Mouse (Mus musculus): ENCODE data around the gene 4931422A03Rik.

4931422A03Rik gene

DNA sequence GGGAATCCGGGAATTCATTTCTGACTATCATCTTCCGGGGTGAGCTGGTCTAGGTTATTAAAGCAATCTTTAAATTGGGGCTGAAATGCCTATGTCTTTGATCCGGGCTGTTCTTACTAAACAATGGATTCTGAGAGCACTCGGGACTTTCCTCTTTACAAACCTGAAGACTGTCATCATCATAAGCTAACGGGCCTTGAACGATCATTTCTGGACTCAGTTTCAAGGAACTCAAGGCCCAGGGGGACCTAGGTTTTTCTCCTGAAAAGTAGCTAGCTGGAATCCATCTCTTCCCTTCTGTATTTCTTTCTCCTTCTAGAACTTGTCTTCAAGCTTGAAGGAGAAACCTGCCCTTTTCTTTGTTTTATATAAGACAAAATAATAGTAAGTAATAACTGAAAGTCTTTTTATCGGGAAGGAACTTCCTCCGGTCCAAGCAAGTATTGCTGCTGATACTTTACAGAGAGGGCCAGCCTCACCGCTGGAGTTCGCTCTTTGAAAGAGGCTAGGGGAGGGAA, 59.2 kb downstream of the 4931422A03Rik start:
- no peak for DNase-seq

- DNase-seq = no peak
Measured at GRCm38 (mm10) chr2:103968186-103968585, 60.0 kb downstream of the 4931422A03Rik start.

DNA sequence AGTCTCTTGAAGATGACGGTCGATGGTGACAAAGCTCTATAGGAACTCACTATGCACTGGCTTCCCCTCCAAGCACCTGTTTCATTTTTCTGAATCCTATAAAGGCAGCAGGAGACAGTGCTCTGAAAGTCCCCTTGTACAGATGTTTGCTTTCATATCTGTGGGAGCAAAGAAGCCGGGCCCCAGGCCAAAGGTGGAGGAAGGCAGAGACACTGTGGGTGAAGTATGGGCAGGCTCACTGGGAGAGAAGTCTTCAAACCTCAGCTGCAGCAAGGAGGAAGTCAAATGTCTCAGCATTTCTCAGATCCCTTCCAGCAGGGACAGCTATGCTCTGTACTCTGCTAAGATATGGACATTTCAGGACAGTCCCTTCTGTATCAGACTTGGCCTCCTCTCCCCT, 62.8 kb downstream of the 4931422A03Rik start:
- DNase-seq = no peak

GRCm38 (mm10) chr2:103962349-103962748, 65.8 kb downstream of the 4931422A03Rik start:
- no peak for DNase-seq

DNA sequence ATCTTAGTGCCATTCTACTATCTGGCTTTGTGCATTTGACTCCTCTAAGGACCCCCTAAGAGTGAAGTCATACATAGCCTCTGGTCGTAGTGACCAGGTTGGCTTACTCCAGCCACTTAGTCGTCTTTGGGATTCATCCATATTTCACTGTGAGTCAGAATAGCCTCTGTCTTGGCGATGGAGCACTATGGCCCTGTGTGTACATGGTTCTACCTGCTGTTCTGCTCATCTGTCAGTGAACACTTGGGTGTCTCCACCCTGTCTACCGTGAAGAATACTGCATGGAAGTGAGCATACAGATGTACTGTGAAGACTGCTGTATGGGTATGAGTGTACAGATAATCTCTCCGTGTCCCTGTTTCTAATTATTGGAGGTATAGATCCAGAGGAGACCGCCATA, 68.6 kb downstream of the 4931422A03Rik start:
- no peak for DNase-seq

GRCm38 (mm10) chr2:103959066-103959465, 69.1 kb downstream of the 4931422A03Rik start:
- no peak for DNase-seq

- no peak for DNase-seq
Measured at GRCm38 (mm10) chr2:103958634-103959033, 69.5 kb downstream of the 4931422A03Rik start.

- no peak for DNase-seq
Measured at GRCm38 (mm10) chr2:103957649-103958546, 70.3 kb downstream of the 4931422A03Rik start, which contains the start of gene Lmo2. Gene Lmo2 (plus strand): TSS chr2:103957986.

- no peak for DNase-seq
Measured at GRCm38 (mm10) chr2:103956867-103957266, 71.3 kb downstream of the 4931422A03Rik start.

DNA sequence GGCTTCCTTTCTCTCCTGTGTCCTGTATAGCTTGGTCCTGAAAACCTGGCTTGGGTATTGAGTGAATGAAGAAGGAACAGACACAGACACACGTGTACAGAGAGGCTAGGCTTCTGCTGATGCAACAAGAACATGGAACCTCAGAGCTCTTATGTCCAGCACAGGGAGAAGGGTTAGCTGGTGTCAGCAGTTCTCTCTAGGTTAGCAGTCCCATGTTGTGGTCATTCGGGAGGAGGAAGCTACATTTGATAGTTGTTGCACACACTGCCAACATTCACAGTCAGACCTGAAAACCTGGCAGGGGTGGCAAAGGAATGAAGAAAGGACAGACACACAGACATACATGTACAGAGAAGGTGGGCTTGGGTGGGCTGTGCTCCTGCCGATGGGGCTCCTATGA, 72.4 kb downstream of the 4931422A03Rik start:
- no peak for DNase-seq

- DNase-seq = no peak
Measured at GRCm38 (mm10) chr2:103953050-103953835, 74.9 kb downstream of the 4931422A03Rik start.

DNA sequence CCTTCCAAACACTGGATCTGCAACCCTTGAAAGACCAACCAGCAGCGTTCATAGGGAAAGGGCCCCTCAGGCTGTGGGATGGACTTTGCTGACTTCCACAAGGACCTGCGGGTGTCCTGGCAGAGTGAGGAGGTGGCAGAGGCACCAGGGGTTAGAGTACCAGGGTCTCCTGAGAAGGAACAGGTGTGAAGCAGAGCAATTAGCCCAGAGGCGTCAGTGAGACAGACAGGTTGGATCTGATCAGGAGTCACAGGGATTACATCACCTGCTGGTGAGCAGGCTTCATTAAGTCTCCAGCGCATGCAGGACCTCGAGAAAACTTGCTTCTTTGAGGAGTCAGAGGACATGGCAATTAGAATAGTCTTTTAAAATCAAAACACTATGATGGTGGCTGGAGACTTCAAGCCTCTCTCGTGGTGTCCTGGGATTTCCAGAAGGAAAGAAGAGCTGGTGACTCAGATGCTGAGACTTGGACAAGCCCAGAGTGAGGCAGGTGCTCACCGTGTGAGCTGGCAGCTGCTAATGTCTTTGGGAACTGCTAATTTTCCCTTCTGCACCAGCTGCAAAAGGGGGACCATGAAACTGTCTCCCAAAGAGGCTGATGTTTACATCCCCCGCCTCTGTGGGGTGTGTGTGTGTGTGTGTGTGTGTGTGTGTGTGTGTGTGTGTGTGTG, 80.0 kb downstream of the 4931422A03Rik start:
- no peak for DNase-seq

GRCm38 (mm10) chr2:103946892-103947291, 81.3 kb downstream of the 4931422A03Rik start:
- DNase-seq = no peak

GRCm38 (mm10) chr2:103945571-103946092, 82.5 kb downstream of the 4931422A03Rik start:
- no peak for DNase-seq

DNA sequence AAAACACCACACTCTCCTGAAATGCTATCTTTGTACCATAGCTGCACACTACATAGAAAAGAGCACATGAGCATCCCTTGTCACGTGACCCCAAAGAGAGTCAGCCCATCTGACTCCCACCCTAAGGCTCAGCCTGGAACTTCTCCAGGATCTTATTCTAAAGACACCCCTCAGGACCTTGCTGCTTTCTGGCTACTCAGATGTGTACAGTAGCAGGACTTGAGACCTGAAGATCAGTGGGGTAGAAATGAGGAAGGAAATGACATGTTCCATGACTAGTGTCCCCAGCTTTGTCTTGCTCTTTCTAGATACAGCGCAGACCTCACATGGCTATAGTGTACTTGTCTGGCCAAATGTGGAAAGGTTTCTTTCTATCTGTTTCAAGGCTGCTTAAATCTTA, 83.3 kb downstream of the 4931422A03Rik start:
- no peak for DNase-seq

DNA sequence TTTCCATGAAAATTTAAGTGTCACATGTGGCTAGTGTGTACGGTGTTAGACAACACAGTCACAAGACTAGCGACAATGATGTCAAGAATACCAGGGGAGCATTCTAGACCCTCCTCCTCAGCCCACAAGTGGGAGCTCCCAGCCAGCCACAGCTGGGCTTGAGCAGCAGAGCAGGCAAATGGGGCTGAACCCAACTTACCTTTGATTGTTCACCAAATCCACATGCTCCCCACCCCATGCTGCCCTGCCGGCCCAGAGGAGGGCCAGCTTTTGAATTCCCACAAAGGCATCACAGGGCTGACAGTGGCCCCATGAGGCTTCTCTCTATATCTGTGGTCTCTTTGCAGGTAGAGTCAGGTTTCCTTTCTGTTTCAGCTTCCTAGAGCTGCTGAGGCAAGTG, 87.1 kb downstream of the 4931422A03Rik start:
- no peak for DNase-seq

- no peak for DNase-seq
Measured at GRCm38 (mm10) chr2:103939003-103939402, 89.2 kb downstream of the 4931422A03Rik start.

DNA sequence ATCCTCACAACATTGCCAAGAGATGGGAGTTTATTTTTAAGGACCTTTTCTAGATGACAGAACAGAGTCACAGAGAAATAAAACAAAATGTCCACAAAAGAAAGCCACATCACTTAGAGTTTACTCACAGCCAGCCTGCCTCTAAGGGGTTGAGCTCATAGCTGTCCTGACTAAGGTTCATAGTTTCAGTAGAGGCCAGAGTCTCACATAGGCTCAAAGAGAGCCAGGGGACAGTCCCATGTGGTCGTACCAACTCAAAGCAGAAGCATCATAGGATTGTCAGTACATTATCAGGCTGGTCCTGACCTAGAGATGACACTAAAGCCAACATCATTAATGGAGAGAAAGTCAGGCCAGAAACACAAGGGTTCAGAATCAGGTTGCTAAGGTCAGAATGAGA, 89.6 kb downstream of the 4931422A03Rik start:
- no peak for DNase-seq

DNA sequence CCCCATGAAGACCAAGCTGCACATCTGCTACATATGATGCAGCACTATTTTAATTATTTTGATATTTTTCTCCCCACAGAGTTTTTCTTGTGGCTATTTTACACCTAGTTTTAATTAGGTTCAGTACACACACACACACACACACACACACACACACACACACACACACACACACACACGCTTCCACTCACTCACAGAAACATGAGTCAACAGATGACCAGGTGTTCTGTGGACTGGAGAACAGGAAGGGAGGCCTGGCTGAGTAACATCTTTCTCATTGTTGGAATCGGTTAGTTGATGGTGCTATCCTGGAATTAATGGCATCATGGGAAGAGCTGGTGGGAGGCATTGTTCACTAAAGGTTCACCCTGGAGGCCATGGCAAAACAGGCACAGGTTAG, 90.5 kb downstream of the 4931422A03Rik start:
- DNase-seq = no peak

- DNase-seq = no peak
Measured at GRCm38 (mm10) chr2:103936666-103937065, 91.5 kb downstream of the 4931422A03Rik start.

DNA sequence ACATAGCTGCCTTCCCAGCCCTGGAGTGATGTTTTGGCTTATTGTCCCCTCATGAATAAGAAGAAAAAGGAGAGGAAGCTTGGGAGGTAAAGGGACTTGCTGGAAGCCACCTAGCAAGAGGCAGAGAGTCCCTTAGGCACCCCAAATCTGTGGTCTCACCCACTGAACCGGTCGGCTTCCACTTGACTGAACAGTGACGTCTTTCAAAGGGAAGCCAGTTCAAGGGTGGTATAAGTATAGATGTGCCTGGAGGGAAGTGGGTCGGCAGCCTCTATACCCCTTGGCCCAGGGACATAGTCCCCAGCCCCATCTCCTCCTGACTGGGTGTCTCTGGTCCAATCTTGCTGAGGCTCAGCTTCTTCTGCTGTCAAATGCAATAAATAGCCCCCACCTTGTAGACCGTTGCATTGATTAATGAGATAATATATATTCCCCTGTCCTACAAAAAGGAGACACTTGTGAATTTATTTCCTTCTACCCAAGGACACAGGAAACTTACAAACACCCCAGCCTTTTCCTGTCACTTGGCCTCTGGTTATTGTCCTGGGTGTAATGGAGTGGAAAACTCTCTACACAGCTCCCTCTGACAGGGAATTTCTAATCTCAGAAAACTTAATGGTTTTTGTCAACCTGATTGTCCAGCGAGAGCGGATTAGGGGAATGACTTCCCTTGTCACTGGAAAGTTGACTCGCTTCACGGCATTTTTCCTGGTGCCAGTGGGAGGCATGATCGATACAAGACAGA, 92.3 kb downstream of the 4931422A03Rik start:
- no peak for DNase-seq

DNA sequence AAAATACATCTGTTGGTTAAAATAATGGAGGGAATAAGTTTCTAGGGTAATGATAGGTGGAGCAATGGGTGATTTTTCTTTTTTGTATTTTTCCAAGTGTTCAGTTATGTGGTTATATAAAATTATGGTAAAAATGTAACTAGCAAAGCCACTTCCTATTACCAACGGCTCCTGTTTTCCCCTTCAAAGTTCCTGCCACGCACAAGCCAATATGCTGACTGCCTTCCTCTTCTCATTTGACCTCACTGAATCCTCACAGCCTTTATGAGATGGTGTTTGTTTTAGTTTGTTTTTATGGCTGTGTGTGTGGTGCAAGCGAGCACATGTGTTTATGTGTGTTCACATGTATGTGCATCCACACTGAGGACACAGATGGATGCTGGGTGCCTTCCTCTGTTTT, 93.5 kb downstream of the 4931422A03Rik start:
- DNase-seq = no peak

Measured in right cerebral cortex, postnatal 4 days (tissue).